Mouse (Mus musculus) adrenal gland, postnatal 36 days (tissue): Measurements from ENCODE around the gene Sbf1. TPM values are rescaled to one million over a fixed set of nuclear protein-coding genes. Genes with fewer than 3 reads are reported as not detected.

Experiments used
- DNase-seq, 2 experiments: peaks; one replicate each; pipeline ENCODE4 v3.0.0; 2021; ENCODE audit warnings: mixed read lengths in 1 of 2
- long read RNA-seq, 2 experiments: library from polyadenylated mRNA; stranded (forward); transcript quantifications; one replicate each; pipeline ENCODE4 v2.0.0; 2021; ENCODE audit warnings: borderline sequencing depth in 2 of 2
- total RNA-seq, 2 experiments: library from RNA; stranded (reverse); gene quantifications; 2 replicates each; pipeline ENCODE4 v1.2.3; 2021

The Sbf1 gene
- 10 to 100 TPM; 76.7 to 88.9 TPM for total RNA-seq
- long read RNA-seq, experiment 1, full-length matches to known transcripts: 2 of 15 reads
- long read RNA-seq, experiment 1, partial matches to known transcripts: 9 of 15 reads
- long read RNA-seq, experiment 1, other reads (novel, unspliced or antisense): 4 of 15 reads
- long read RNA-seq, experiment 2, full-length matches to known transcripts: 3 of 10 reads
- long read RNA-seq, experiment 2, partial matches to known transcripts: 5 of 10 reads
- long read RNA-seq, experiment 2, other reads (novel, unspliced or antisense): 2 of 10 reads

DNA sequence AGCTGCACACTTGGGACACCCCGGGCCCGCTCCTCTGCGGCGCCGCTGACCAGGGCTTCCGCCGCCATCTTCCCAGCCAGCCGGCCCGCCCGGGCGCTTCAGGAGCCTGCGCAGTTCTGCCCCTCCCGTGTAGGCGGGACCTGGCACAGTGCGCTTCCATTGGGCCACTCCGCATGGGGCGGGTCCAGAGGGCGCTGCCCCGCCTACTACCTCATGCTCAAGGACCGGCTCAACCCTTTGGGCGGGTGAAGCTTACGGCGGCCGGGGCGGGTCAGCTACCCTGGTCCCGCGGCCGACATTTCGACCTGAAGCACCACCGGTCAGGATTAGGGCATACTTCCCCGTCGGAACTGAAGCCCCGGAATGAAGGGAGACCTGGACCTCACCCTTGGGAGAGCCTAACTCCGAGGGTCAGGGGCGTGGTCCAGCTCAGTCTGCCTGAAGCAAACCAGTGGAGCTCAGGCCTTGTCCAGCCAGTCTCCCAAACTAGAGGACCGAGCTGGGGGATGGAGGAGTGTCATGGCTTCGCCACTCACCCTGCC lies at the start of gene Sbf1:
Sbf1 (minus strand) TSS at position 122 of the 542 bp plus-strand sequence.
- DNase-seq: peak; percentile 99 to 100

- DNase-seq: no peak
Observed at GRCm38 (mm10) chr15:89363051-89363450, 47.9 kb upstream of the Sbf1 start.

GRCm38 (mm10) chr15:89358784-89359183 lies 43.7 kb upstream of the Sbf1 start:
- DNase-seq: no peak

DNA sequence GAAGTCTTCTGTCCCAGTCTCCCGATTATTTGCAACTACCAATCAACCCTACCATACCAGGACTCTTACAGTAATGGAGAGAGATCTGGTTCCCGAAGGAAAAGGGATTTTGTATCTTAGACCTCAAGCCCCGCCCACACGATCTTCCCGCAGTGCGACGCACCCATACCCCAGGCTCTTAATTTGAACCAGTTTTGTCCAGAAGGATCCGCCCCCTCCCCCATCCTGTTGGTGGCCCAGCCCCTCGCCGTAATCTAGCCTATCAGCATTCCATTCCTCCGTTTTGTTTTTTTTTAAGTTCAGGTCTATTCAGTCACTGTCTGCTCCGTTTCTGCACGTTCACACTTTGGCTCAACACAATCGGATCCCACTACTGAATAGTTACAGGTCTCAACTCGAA lies 41.3 kb upstream of the Sbf1 start:
- DNase-seq: peak; percentile 73 to 81

DNA sequence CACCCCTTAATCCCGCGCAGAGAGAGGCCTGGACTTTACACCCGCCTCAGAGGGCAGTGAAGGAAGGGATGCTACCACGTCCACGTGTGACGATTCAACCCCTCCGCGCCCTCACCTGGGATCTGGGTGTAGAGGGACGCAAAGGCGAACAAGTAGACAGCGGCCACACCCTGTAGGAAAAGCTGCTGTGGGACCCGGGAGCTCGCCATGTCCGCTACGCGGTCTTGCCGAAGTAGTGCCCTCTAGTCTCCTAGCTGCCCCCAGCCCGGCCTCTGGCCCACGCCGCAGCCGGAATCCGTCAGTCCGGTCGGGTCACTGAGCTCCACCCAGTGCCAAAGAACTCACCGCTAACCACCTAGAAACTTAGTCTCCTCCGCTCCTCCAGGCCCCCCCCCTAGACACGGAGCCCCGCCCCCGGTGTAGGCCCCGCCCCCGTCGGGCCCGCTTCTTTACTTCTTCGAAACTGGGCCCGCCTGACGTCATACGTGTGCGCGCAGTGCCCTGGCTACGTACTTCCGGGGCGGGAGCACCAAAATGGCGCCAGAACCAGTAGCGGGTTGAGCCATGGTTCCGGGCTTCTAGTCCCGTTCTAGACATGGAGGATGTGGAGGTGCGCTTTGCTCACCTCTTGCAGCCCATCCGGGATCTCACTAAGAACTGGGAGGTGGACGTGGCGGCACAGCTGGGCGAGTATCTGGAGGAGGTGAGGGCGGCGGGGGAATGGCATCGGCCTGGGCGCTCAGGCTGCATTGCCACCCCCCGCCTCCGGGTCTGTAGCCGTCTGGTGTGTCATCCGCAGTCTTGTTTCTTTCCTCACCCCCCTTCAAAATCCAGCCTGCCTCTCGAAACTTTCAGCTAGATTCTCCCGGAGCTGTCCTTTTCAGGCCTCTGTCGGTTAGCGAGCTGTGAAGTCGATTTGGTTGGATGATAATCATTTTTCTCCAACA lies 40.4 kb upstream of the Sbf1 start, which contains the start of the genes Lmf2 and Ncaph2:
Lmf2 (minus strand) TSS at position 419 of the 947 bp plus-strand sequence.
Ncaph2 (plus strand) TSS at position 479 of the 947 bp plus-strand sequence.
- DNase-seq: peak; percentile 97 to 98

GRCm38 (mm10) chr15:89354455-89354854 lies 39.3 kb upstream of the Sbf1 start:
- no peak for DNase-seq

- DNase-seq: no peak
Observed at GRCm38 (mm10) chr15:89353837-89354236, 38.7 kb upstream of the Sbf1 start.

DNA sequence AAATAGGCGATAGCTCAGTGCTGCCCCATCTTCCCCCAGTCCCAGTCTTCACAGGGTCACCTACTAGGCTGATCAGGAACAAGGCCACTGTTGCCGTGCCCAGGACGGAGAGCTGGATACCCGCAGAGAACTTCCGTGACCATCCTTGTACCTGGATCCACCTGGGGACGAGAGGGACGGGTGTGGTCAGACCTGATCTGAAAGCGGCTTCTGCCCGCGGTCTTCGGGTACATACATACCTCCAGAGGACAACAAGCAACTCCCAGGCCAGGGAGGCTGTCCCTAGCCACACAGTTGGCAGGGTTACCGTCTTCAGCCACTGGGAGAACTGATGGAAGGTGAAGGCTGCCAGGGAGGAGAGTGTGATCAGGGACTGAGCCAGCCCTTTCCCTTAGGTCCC lies 37.7 kb upstream of the Sbf1 start:
- DNase-seq: no peak

DNA sequence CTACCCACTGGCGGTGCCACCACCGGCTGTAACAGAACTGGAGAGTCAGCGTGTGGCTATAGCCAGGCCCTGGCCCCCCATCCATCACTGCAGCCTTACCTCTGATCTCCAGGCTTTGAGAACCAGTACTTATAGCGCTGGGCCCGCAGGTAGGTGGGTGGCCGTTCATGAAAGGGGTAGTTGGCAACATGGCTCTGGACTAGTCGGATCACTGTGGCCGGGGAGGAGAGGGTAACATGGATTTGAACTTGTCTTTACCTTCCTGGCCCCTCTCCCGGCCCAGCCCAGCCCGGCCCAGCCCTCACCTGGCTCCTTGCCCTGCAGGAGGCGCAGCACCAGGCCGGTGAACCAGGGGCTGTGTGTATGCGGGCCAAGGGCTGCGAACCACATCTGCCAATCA lies 36.9 kb upstream of the Sbf1 start:
- DNase-seq: no peak

- DNase-seq: no peak
Observed at GRCm38 (mm10) chr15:89351302-89351701, 36.2 kb upstream of the Sbf1 start.

DNA sequence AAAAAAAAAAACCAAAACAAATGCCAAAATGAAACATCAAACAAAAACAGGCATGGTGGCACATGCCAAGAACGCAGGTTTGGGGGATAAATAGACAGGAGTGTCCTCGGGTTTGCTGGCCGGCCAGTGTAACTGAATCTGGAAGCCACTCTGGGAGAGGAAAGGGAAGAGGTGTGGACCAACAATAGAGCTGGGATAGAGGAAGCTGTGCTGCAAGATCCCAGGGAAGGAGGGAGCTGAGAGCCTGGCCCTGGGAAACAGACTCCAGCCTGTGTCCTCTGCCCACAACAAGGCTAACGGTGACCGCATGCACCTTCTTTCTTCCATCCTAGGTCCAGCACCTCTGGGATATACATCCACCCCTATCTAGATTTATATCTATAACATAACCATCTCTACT lies 35.3 kb upstream of the Sbf1 start:
- peak in 1 of 2 experiments; percentile 10 for DNase-seq

- DNase-seq: no peak
Observed at GRCm38 (mm10) chr15:89343325-89343724, 28.2 kb upstream of the Sbf1 start.

DNA sequence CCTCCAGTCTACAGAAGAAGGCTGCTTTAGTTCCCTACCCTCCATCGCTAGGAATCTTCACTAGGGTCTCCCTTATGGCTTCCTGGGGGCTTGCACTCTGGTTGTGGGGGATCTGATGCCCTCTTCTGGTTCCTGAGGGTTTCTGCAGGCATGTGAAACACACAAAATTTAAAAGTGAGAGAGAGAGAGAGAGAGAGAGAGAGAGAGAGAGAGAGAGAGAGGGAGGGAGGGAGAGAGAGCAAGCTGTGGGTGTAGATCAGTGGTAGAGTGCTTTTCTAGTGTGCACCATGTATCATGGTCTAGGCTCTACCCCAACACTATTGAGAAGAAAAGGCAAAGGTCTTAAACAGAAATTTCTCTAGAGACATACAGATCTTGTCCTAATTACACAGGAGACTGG lies 26.6 kb upstream of the Sbf1 start:
- no peak for DNase-seq

GRCm38 (mm10) chr15:89340136-89340535 lies 25.0 kb upstream of the Sbf1 start:
- no peak for DNase-seq

DNA sequence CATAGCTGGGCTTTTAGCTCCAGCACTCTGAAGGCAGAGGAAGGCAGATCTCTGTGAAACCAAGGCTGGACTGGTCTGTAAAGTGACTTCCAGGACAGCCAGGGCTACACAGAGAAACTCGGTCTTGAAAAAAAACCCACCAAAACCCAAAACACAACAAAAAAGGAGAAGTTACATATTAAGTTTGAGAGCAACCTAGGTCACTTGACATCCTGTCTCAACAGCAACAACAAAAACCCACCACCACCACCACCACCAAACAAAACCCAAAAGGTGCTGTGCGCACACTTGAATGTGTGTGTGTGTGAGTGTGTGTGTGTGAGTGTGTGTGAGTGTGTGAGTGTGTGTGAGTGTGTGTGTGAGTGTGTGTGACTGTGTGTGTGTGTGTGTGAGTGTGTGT lies 24.6 kb upstream of the Sbf1 start:
- no peak for DNase-seq

- DNase-seq: no peak
Observed at GRCm38 (mm10) chr15:89336422-89336821, 21.3 kb upstream of the Sbf1 start.

GRCm38 (mm10) chr15:89334774-89335537 lies 19.8 kb upstream of the Sbf1 start:
- DNase-seq: no peak

DNA sequence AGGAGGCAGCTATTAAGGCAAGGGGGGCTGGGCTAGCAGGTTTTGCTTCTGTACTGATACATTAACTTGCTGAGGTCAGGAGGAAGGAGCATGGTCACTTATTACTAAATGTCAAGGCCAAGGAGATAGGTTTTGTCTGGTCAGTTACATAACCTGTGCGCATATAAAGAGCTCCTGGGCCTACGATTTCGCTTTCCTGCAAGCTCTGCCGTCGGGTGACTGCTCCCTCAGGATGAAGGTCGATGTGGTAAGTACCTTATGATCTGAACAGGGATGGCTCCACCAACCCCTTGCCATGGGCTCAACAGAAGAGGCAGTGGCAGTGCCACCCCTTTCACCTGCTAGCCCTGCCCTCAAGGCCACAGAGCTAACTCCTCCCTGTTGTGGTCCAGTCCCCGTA lies 19.2 kb upstream of the Sbf1 start, which contains the start of gene Miox:
Miox (plus strand) TSS at position 128 of the 400 bp plus-strand sequence.
- DNase-seq: no peak

DNA sequence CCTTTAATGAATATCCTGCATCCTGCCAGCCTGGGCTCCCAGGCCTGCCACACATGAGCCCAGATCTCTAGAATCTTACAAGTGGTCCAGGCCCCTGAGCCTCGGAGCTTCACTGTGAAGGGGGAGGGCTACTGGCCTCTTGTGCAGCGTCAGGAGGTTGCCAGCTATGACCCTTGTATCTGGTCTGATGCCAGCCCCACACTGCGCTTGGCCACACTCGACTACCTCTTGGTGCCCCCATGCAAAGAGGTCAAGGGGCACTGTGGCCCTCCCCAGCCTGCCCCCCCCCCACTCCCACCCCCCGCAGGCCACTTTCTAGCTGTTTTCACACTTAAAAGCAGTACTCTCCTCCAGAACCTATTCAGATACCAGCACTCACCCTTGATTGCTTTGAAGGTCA lies 11.3 kb upstream of the Sbf1 start:
- DNase-seq: no peak

GRCm38 (mm10) chr15:89323656-89324055 lies 8.5 kb upstream of the Sbf1 start:
- DNase-seq: no peak

- no peak for DNase-seq
Observed at GRCm38 (mm10) chr15:89322670-89323522, 7.8 kb upstream of the Sbf1 start, which contains the start of gene Adm2. Gene Adm2, plus strand, starts transcription at chr15:89322720.
